Mouse (Mus musculus) embryonic facial prominence, embryonic 12.5 days (tissue): ENCODE measurements around the gene Defb20. TPM values are rescaled to one million over a fixed set of nuclear protein-coding genes. Genes with fewer than 3 reads are reported as not detected.
A peak's percentile ranks its signal among the peaks of the same experiment; 100 is the strongest.
"Not testable (repeated sequence)": the region's sequence is repeated elsewhere in the genome, so short reads cannot be mapped to it uniquely, and the experiment has no call there.

Experiments used
- ATAC-seq: fragments of 200-750 bp; cut with Nextera tagmentation; 2 replicates; pipeline ENCODE4 v1.8.0; 2017; ENCODE audit not compliant: insufficient number of reproducible peaks, insufficient read depth, low FRiP score, low TSS enrichment
- H3K27ac ChIP-seq: fragments of 300-500 bp; sonication (generic); 2 replicates; pipeline ENCODE4 v1.5.1; 2016; ENCODE audit warnings: mild to moderate bottlenecking
- H3K27me3 ChIP-seq: fragments of 300-500 bp; sonication (generic); 2 replicates; pipeline ENCODE4 v1.6.1; 2016; ENCODE audit warnings: mild to moderate bottlenecking, moderate library complexity
- H3K36me3 ChIP-seq: fragments of 300-500 bp; sonication (generic); 2 replicates; pipeline ENCODE4 v1.6.1; 2016; ENCODE audit warnings: mild to moderate bottlenecking
- H3K4me1 ChIP-seq: fragments of 300-500 bp; sonication (generic); 2 replicates; pipeline ENCODE4 v1.6.1; 2016
- H3K4me2 ChIP-seq: fragments of 300-500 bp; sonication (generic); replicated peaks from 2 replicates; pipeline ENCODE4 v1.6.1; 2016; ENCODE audit warnings: mild to moderate bottlenecking, moderate library complexity
- H3K4me3 ChIP-seq: fragments of 300-500 bp; sonication (generic); 2 replicates; pipeline ENCODE4 v1.5.1; 2016; ENCODE audit warnings: mild to moderate bottlenecking
- H3K9ac ChIP-seq: fragments of 300-500 bp; sonication (generic); 2 replicates; pipeline ENCODE4 v1.6.1; 2016; ENCODE audit warnings: mild to moderate bottlenecking, moderate library complexity
- H3K9me3 ChIP-seq: fragments of 300-500 bp; sonication (generic); 2 replicates; pipeline ENCODE4 v1.6.1; 2016; ENCODE audit warnings: mild to moderate bottlenecking, moderate library complexity
- WGBS: fragments of 180-500 bp; shearing (Covaris S2); methylation state at CpG from one replicate; pipeline ENCODE4 v1.1.7; 2016; 5-methylcytosine and 5-hydroxymethylcytosine counted together
- polyA plus RNA-seq: library from polyadenylated mRNA; unstranded; fragments of >200 nt; fragmentation: Nextera tagmentation; extraction: Ambion mirVana; gene quantifications from 2 replicates; pipeline ENCODE4 v1.2.1, GENCODE M21; 2016

Gene Defb20
- not detected in 2 replicates for polyA plus RNA-seq

- Histone ChIP-seq H3K27me3 (no peaks in the 10 kb centered on the region), H3K9ac (no peak within 1 kb of the TSS), H3K36me3 (no peaks in the 10 kb centered on the region), H3K9me3 (no peaks in the 10 kb centered on the region), H3K4me3 (no peak within 1 kb of the TSS), H3K27ac (no peak within 1 kb of the TSS), H3K4me2 (no peak within 1 kb of the TSS), H3K4me1 (no peaks in the 10 kb centered on the region)
- no peak for ATAC-seq
- 64% methylated on average over 2 of the region's 2 CpGs for WGBS
Measured at GRCm38 (mm10) chr2:152476763-152477162, at the start of gene Defb20. Gene Defb20, plus strand, starts transcription at chr2:152477063.

GRCm38 (mm10) chr2:152427493-152427892, 49.4 kb upstream of the Defb20 start:
- H3K4me2 ChIP-seq = peak overlapping the region; percentile 33
- no peaks in the 10 kb centered on the region for H3K36me3 ChIP-seq
- peaks cover 3% of the 10 kb centered on the region; the same call in 1 of the 2 replicates for H3K4me1 ChIP-seq
- no peak overlapping the region; the same call in 1 of the 2 replicates for H3K9ac ChIP-seq
- 0 out of 2 replicates have a peak, but pooled peaks cover 5% of the 10 kb centered on the region for H3K9me3 ChIP-seq
- no peaks in the 10 kb centered on the region for H3K27me3 ChIP-seq
- no peak overlapping the region for H3K4me3 ChIP-seq
- no peak for ATAC-seq
- WGBS = 9% methylated on average over 12 of the region's 12 CpGs
- no peak overlapping the region for H3K27ac ChIP-seq

DNA sequence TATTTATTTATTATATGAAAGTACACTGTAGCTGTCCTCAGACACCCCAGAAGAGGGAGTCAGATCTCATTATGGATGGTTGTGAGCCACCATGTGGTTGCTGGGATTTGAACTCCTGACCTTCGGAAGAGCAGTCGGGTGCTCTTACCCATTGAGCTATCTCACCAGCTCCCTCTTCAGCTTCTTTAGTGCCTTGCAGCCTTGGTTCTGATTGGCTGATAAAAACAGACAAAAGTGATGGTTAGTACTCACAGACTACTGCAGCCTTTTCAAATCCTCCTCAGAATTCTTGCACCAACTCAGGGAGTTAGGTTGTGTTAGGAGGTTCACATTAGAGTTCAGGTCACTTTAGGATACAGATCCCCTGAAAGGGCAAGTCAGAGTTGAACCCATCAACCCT, 48.4 kb upstream of the Defb20 start:
- not testable (repeated sequence) for H3K27ac ChIP-seq

GRCm38 (mm10) chr2:152436405-152436901, 40.4 kb upstream of the Defb20 start:
- no peaks in the 10 kb centered on the region for H3K27me3 ChIP-seq
- ATAC-seq = no peak
- H3K9ac ChIP-seq = no peak overlapping the region
- peaks cover 8% of the 10 kb centered on the region for H3K4me1 ChIP-seq
- 77% methylated on average over 7 of the region's 7 CpGs for WGBS
- no peak overlapping the region for H3K4me3 ChIP-seq
- H3K4me2 ChIP-seq = no peak overlapping the region
- no peaks in the 10 kb centered on the region for H3K9me3 ChIP-seq
- no peaks in the 10 kb centered on the region for H3K36me3 ChIP-seq
- no peak overlapping the region for H3K27ac ChIP-seq

More for the DNA sequence above, 48.4 kb upstream of the Defb20 start:
- not testable (repeated sequence) for H3K4me1 ChIP-seq, H3K27me3 ChIP-seq, H3K4me2 ChIP-seq, H3K9ac ChIP-seq, H3K4me3 ChIP-seq, H3K9me3 ChIP-seq, ATAC-seq, H3K36me3 ChIP-seq
- 81% methylated on average over 2 of the region's 2 CpGs for WGBS

GRCm38 (mm10) chr2:152436983-152437860, 39.6 kb upstream of the Defb20 start:
- ATAC-seq = peak; percentile 79
- Histone ChIP-seq H3K4me2 (peak overlapping the region; percentile 56), H3K4me1 (peaks cover 8% of the 10 kb centered on the region), H3K36me3 (no peaks in the 10 kb centered on the region), H3K4me3 (peak overlapping the region; percentile 29), H3K9ac (peak overlapping the region; percentile 50), H3K27ac (no peak overlapping the region), H3K27me3 (no peaks in the 10 kb centered on the region), H3K9me3 (no peaks in the 10 kb centered on the region)
- WGBS = 3% methylated on average over 23 of the region's 23 CpGs

GRCm38 (mm10) chr2:152438963-152439362, 37.9 kb upstream of the Defb20 start:
- Histone ChIP-seq H3K27ac (no peak overlapping the region), H3K9ac (no peak overlapping the region), H3K4me3 (no peak overlapping the region), H3K4me1 (peaks cover 8% of the 10 kb centered on the region), H3K27me3 (no peaks in the 10 kb centered on the region), H3K9me3 (no peaks in the 10 kb centered on the region), H3K4me2 (no peak overlapping the region), H3K36me3 (no peaks in the 10 kb centered on the region)
- 53% methylated on average over 1 of the region's 1 CpGs for WGBS
- ATAC-seq = no peak

GRCm38 (mm10) chr2:152439833-152440232, 37.0 kb upstream of the Defb20 start:
- Histone ChIP-seq H3K4me2 (no peak overlapping the region), H3K27ac (no peak overlapping the region), H3K9me3 (no peaks in the 10 kb centered on the region), H3K36me3 (no peaks in the 10 kb centered on the region), H3K9ac (no peak overlapping the region), H3K4me1 (peaks cover 8% of the 10 kb centered on the region), H3K4me3 (no peak overlapping the region), H3K27me3 (no peaks in the 10 kb centered on the region)
- WGBS = 84% methylated on average over 2 of the region's 2 CpGs
- no peak for ATAC-seq

DNA sequence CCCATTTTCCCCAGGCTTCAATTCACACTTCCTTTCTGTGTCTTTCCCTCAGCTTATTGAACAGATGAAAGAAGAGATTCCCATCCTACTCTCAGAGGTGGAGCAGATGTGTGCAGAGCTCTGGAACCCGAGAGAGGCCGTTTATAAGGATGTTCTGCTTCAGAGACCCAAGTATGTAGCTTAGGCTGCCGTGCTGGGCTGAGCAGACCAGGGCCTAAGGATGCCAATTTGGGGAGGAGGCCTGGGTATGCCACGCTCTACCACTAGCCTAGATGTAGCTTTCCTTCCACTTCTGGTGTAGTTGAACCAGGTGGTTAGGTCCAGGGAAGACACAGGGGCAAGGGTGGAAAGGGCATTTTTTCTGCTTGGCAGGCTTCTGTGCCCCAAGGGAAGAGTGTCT, 34.5 kb upstream of the Defb20 start:
- peaks cover 5% of the 10 kb centered on the region for H3K4me1 ChIP-seq
- no peaks in the 10 kb centered on the region for H3K9me3 ChIP-seq
- H3K27me3 ChIP-seq = no peaks in the 10 kb centered on the region
- WGBS = 74% methylated on average over 4 of the region's 4 CpGs
- H3K9ac ChIP-seq = no peak overlapping the region
- H3K36me3 ChIP-seq = no peaks in the 10 kb centered on the region
- H3K4me2 ChIP-seq = no peak overlapping the region
- H3K4me3 ChIP-seq = no peak overlapping the region
- no peak for ATAC-seq
- no peak overlapping the region for H3K27ac ChIP-seq

DNA sequence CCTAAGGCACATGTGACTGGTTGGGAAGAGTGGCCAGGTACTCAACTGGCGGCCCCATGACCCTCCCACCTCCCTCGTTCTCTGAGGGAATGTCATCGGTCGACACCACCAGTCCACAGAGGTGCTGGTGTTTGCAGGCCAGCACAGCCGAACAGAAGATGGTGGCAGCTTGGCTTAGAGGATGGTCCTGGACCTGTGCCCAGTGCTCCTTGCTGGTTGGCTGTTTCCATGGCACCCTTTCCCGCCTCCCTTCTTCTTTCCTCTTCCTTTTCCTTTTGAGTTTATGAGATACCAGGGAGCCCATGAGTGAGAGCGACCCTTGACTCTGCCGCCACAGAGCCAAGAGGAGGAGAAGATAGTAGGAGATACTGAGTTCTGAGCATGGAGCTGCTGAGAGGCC, 33.6 kb upstream of the Defb20 start:
- H3K9ac ChIP-seq = no peak overlapping the region
- H3K27ac ChIP-seq = no peak overlapping the region
- H3K4me2 ChIP-seq = no peak overlapping the region
- WGBS = 87% methylated on average over 8 of the region's 8 CpGs
- no peaks in the 10 kb centered on the region for H3K36me3 ChIP-seq
- no peaks in the 10 kb centered on the region for H3K9me3 ChIP-seq
- H3K4me1 ChIP-seq = peaks cover 12% of the 10 kb centered on the region
- H3K4me3 ChIP-seq = no peak overlapping the region
- H3K27me3 ChIP-seq = no peaks in the 10 kb centered on the region
- no peak for ATAC-seq

GRCm38 (mm10) chr2:152446642-152447041, 30.2 kb upstream of the Defb20 start:
- Histone ChIP-seq H3K4me3 (no peak overlapping the region), H3K27ac (no peak overlapping the region), H3K9me3 (no peaks in the 10 kb centered on the region), H3K4me1 (peaks cover 12% of the 10 kb centered on the region), H3K4me2 (no peak overlapping the region), H3K9ac (no peak overlapping the region), H3K27me3 (no peaks in the 10 kb centered on the region), H3K36me3 (no peaks in the 10 kb centered on the region)
- no peak for ATAC-seq
- WGBS = 64% methylated on average over 2 of the region's 2 CpGs

DNA sequence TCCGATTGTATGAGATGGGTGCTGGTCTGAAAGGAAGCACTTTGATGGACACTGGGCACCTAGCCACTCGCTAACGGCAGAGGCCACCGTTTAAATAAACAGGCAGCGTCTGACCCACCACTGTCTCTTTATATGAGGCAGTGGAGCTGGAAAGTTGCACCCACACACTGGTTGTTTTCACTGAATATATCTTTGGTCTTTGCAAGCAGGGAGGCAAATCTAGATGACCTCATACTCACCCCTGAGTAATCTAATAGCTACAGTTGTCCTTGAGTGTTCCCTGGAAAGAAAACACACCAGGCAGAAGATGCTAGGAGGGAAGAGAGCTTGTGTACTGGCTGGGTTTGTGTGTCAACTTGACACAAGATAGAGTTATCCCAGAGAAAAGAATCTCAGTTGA, 29.4 kb upstream of the Defb20 start:
- H3K4me2 ChIP-seq = no peak overlapping the region
- H3K4me1 ChIP-seq = peaks cover 12% of the 10 kb centered on the region
- WGBS = 38% methylated on average over 5 of the region's 5 CpGs
- H3K36me3 ChIP-seq = no peaks in the 10 kb centered on the region
- H3K27me3 ChIP-seq = no peaks in the 10 kb centered on the region
- ATAC-seq = no peak
- no peaks in the 10 kb centered on the region for H3K9me3 ChIP-seq
- no peak overlapping the region for H3K4me3 ChIP-seq
- no peak overlapping the region for H3K9ac ChIP-seq
- no peak overlapping the region for H3K27ac ChIP-seq

DNA sequence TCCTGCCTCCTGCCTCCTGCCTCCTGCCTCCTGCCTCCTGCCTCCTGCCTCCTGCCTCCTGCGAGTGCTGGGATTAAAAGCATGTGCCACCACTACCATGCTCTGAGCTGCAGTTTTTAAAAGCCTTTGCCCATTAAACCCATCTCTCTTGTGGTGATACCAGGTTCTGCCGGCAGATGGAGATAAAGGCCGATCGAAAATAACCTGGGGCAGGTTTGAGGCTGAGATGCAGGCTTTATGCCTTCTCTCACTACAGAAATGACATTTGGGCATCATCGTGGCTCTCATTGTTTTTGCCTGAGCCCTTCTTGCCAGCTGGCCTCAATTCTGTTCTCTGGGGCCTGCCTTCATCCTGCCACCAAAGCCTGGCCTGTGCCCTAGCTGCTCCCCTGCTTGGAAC, 26.6 kb upstream of the Defb20 start:
- H3K4me1 ChIP-seq = peaks cover 12% of the 10 kb centered on the region
- H3K36me3 ChIP-seq = no peaks in the 10 kb centered on the region
- H3K4me3 ChIP-seq = no peak overlapping the region
- H3K4me2 ChIP-seq = no peak overlapping the region
- no peak overlapping the region for H3K27ac ChIP-seq
- no peaks in the 10 kb centered on the region for H3K27me3 ChIP-seq
- 3% methylated on average over 5 of the region's 5 CpGs for WGBS
- H3K9ac ChIP-seq = no peak overlapping the region
- no peak for ATAC-seq
- no peaks in the 10 kb centered on the region for H3K9me3 ChIP-seq
